Mouse (Mus musculus) hindbrain, embryonic 14.5 days (tissue): ENCODE data around the gene Hmg20b. TPM values are rescaled to one million over a fixed set of nuclear protein-coding genes. Genes with fewer than 3 reads are reported as not detected.

Experiments
- ATAC-seq: fragments of 200-750 bp; cut with Nextera tagmentation; 2 replicates; pipeline ENCODE4 v1.8.0; 2017; ENCODE audit warnings: moderate number of reproducible peaks, mild to moderate bottlenecking, moderate TSS enrichment, moderate library complexity; ENCODE audit not compliant: low FRiP score
- DNase-seq: peaks from one replicate; pipeline ENCODE4 v3.0.0-alpha.2; 2015; ENCODE audit warnings: low spot score
- H3K27ac ChIP-seq: fragments of 300-500 bp; sonication (generic); 2 replicates; pipeline ENCODE4 v1.5.1; 2014; ENCODE audit warnings: mild to moderate bottlenecking, moderate library complexity
- H3K27me3 ChIP-seq: fragments of 300-500 bp; sonication (generic); 2 replicates; pipeline ENCODE4 v1.6.1; 2014; ENCODE audit warnings: mild to moderate bottlenecking, low read length, mixed read lengths; ENCODE audit not compliant: control insufficient read depth, insufficient read depth
- H3K36me3 ChIP-seq: fragments of 300-500 bp; sonication (generic); replicated peaks from 2 replicates; pipeline ENCODE4 v1.6.1; 2014; ENCODE audit not compliant: control insufficient read depth, insufficient read depth
- H3K4me1 ChIP-seq: fragments of 300-500 bp; sonication (generic); replicated peaks from 2 replicates; pipeline ENCODE4 v1.6.1; 2014; ENCODE audit warnings: antibody characterized with exemption, low read length, mixed read lengths; ENCODE audit not compliant: control insufficient read depth, insufficient read depth
- H3K4me2 ChIP-seq: fragments of 300-500 bp; sonication (generic); replicated peaks from 2 replicates; pipeline ENCODE4 v1.6.1; 2014; ENCODE audit warnings: mild to moderate bottlenecking, moderate library complexity
- H3K4me3 ChIP-seq: fragments of 300-500 bp; sonication (generic); replicated peaks from 2 replicates; pipeline ENCODE4 v1.5.1; 2014; ENCODE audit warnings: mild to moderate bottlenecking, low read length
- H3K9ac ChIP-seq: fragments of 300-500 bp; sonication (generic); 2 replicates; pipeline ENCODE4 v1.6.1; 2014
- H3K9me3 ChIP-seq: fragments of 300-500 bp; sonication (generic); 2 replicates; pipeline ENCODE4 v1.6.1; 2016; ENCODE audit warnings: low read length; ENCODE audit not compliant: control insufficient read depth
- WGBS: fragments of 180-500 bp; shearing (Covaris S2); extraction: QIAGEN DNeasy Blood & Tissue Kit; methylation state at CpG from one replicate; pipeline ENCODE4 v1.1.7; 2014; 5-methylcytosine and 5-hydroxymethylcytosine counted together
- polyA plus RNA-seq: library from polyadenylated mRNA; unstranded; fragments of >200 nt; fragmentation: Nextera tagmentation; extraction: Ambion mirVana; gene quantifications from 2 replicates; pipeline ENCODE4 v1.2.1, GENCODE M21; 2014

Hmg20b gene
- polyA plus RNA-seq, 1 experiment from 2014 or later, result 34.0 TPM

GRCm38 (mm10) chr10:81335393-81336340 is 14.6 kb downstream of the Hmg20b start:
- Histone ChIP-seq H3K36me3 (no peaks in the 10 kb centered on the region), H3K4me1 (no peaks in the 10 kb centered on the region), H3K27ac (no peak overlapping the region), H3K27me3 (peaks cover 32% of the 10 kb centered on the region), H3K4me3 (no peak overlapping the region), H3K9ac (0 out of 2 replicates have a peak overlapping the region, but pooled peaks have one; percentile 4), H3K4me2 (no peak overlapping the region), H3K9me3 (no peaks in the 10 kb centered on the region)
- ATAC-seq (0 out of 2 replicates have a peak, but pooled peaks have one; percentile 29), DNase-seq (no peak)
- 40% methylated on average over 16 of the region's 19 CpGs for WGBS

DNA sequence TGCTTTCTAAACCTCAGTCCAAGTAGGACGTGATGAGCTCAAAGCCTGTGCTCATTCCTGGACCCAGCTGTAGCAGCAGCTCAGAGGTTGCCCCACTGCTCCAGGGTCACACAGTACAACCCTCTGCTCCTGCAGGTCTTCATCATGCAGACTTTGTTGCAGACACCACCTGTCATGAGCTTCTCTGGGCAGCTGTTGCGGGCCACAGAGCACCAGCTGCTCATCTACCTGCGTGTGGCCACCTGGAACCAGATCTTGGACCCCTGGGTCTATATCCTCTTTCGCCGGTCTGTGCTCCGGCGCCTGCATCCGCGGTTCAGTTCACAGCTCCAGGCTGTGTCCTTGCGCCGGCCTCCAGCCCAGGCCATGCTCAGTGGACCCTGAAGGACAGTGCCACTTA is 16.0 kb downstream of the Hmg20b start:
- 61% methylated on average over 11 of the region's 11 CpGs for WGBS
- H3K36me3 ChIP-seq, result no peaks in the 10 kb centered on the region
- H3K4me3 ChIP-seq, result no peak overlapping the region
- H3K27me3 ChIP-seq, result peaks cover 32% of the 10 kb centered on the region
- no peak for DNase-seq
- no peaks in the 10 kb centered on the region for H3K9me3 ChIP-seq
- no peak for ATAC-seq
- H3K9ac ChIP-seq, result no peak overlapping the region
- H3K4me1 ChIP-seq, result no peaks in the 10 kb centered on the region
- H3K27ac ChIP-seq, result no peak overlapping the region
- no peak overlapping the region for H3K4me2 ChIP-seq

DNA sequence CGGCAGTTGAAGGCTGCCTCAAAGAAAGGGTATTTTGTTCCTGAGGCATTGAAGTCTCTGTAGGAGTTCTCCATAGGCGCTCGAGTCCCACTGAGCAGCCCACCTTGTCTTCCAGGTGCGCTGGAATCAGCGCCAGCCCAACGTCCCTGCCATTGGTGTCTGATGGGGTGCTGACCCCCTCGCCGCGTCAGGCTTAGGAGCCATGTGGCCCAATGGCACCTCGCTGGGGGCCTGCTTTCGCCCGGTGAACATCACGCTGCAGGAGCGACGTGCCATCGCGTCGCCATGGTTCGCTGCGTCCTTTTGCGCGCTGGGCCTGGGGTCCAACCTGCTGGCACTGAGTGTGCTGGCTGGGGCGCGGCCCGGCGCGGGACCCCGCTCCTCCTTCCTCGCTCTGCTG is 18.0 kb downstream of the Hmg20b start:
- H3K4me2 ChIP-seq, result no peak overlapping the region
- 9% methylated on average over 29 of the region's 29 CpGs for WGBS

GRCm38 (mm10) chr10:81330007-81330406 is 20.3 kb downstream of the Hmg20b start:
- Histone ChIP-seq H3K36me3 (peaks cover 30% of the 10 kb centered on the region), H3K27ac (0 out of 2 replicates have a peak overlapping the region, but pooled peaks have one; percentile 20), H3K27me3 (peaks cover 15% of the 10 kb centered on the region), H3K4me2 (no peak overlapping the region), H3K9me3 (no peaks in the 10 kb centered on the region), H3K4me1 (no peaks in the 10 kb centered on the region), H3K9ac (no peak overlapping the region), H3K4me3 (no peak overlapping the region)
- DNase-seq (no peak), ATAC-seq (no peak)
- WGBS, result 52% methylated on average over 4 of the region's 4 CpGs

More for the DNA sequence above, 18.0 kb downstream of the Hmg20b start:
- DNase-seq (no peak), ATAC-seq (no peak)
- H3K9me3 ChIP-seq, result no peaks in the 10 kb centered on the region
- H3K36me3 ChIP-seq, result peaks cover 8% of the 10 kb centered on the region; the same call in 1 of the 2 replicates
- H3K27ac ChIP-seq, result no peak overlapping the region
- no peak overlapping the region; the same call in 1 of the 2 replicates for H3K9ac ChIP-seq
- H3K27me3 ChIP-seq, result peaks cover 18% of the 10 kb centered on the region
- no peak overlapping the region for H3K4me3 ChIP-seq
- H3K4me1 ChIP-seq, result no peaks in the 10 kb centered on the region

GRCm38 (mm10) chr10:81329194-81329975 is 20.9 kb downstream of the Hmg20b start:
- Histone ChIP-seq H3K9ac (0 out of 2 replicates have a peak overlapping the region, but pooled peaks have one; percentile 10), H3K4me2 (no peak overlapping the region), H3K4me1 (no peaks in the 10 kb centered on the region), H3K36me3 (peaks cover 37% of the 10 kb centered on the region), H3K27ac (0 out of 2 replicates have a peak overlapping the region, but pooled peaks have one; percentile 20), H3K4me3 (no peak overlapping the region), H3K27me3 (peaks cover 15% of the 10 kb centered on the region), H3K9me3 (no peaks in the 10 kb centered on the region)
- DNase-seq (no peak), ATAC-seq (no peak)
- WGBS, result 66% methylated on average over 10 of the region's 10 CpGs

DNA sequence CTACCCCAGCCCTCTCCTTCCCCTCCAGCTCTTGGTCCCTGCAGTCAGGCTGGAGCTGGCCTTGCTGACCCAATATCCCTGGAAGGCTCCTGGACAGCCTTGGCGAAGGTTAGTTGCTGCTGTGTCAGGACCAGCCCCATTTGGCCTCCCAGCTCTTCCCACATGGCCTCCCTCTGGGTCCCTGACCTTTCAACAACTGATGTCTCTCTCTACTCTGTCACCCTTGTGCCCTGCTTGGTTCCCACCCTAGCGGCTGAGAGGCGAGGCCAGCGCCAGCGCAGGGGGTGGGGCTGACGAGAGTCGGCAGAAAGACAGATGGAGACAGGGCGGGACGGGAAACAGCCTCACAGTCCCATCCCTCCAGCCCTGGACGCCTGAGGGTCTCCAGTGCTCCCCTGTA is 21.9 kb downstream of the Hmg20b start, which contains the start of gene Tbxa2r:
Gene Tbxa2r, plus strand, starts transcription at position 346 of the 400 bp plus-strand sequence.
- no peak for DNase-seq
- ATAC-seq, result no peak
- peaks cover 47% of the 10 kb centered on the region for H3K36me3 ChIP-seq
- H3K9me3 ChIP-seq, result no peaks in the 10 kb centered on the region
- WGBS, result 21% methylated on average over 10 of the region's 10 CpGs
- no peak within 1 kb of the TSS for H3K4me3 ChIP-seq
- H3K9ac ChIP-seq, result 0 out of 2 replicates have a peak within 1 kb of the TSS, but pooled peaks have one; percentile 10
- H3K4me1 ChIP-seq, result no peaks in the 10 kb centered on the region
- peaks cover 14% of the 10 kb centered on the region for H3K27me3 ChIP-seq
- H3K4me2 ChIP-seq, result no peak within 1 kb of the TSS
- H3K27ac ChIP-seq, result 0 out of 2 replicates have a peak within 1 kb of the TSS, but pooled peaks have one; percentile 5

- ATAC-seq (no peak), DNase-seq (no peak)
- no peaks in the 10 kb centered on the region for H3K9me3 ChIP-seq
- no peak overlapping the region for H3K9ac ChIP-seq
- H3K27ac ChIP-seq, result 0 out of 2 replicates have a peak overlapping the region, but pooled peaks have one; percentile 5
- H3K36me3 ChIP-seq, result peaks cover 51% of the 10 kb centered on the region
- no peak overlapping the region for H3K4me2 ChIP-seq
- WGBS, result 33% methylated on average over 2 of the region's 2 CpGs
- H3K27me3 ChIP-seq, result peaks cover 10% of the 10 kb centered on the region
- H3K4me3 ChIP-seq, result no peak overlapping the region
- no peaks in the 10 kb centered on the region for H3K4me1 ChIP-seq
Observed at GRCm38 (mm10) chr10:81327959-81328358, 22.3 kb downstream of the Hmg20b start.

DNA sequence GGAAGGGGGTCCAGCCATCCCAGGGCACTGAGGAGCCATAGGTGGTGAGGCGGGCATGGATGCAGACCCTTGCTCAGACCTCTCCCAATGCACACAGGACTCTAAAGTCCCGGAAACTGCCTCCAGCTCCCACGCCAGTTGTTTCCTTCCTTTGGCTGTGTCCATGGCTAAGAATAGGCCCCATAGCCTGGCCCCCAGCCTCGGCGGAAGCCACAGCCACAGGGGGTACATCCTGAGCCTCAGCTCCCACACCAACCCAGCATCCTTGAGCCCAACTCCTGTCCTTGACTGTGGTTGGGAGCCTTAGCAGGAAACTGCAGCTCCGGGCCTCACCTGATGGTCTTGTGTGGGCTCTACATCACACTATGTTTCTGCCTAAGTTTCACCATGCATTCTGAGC is 23.4 kb downstream of the Hmg20b start:
- no peak for ATAC-seq
- no peaks in the 10 kb centered on the region for H3K9me3 ChIP-seq
- H3K4me1 ChIP-seq, result peaks cover 4% of the 10 kb centered on the region
- H3K4me2 ChIP-seq, result no peak overlapping the region
- H3K9ac ChIP-seq, result no peak overlapping the region
- 84% methylated on average over 6 of the region's 6 CpGs for WGBS
- no peak for DNase-seq
- H3K27me3 ChIP-seq, result no peaks in the 10 kb centered on the region
- peaks cover 58% of the 10 kb centered on the region for H3K36me3 ChIP-seq
- 0 out of 2 replicates have a peak overlapping the region, but pooled peaks have one; percentile 0 for H3K27ac ChIP-seq
- H3K4me3 ChIP-seq, result no peak overlapping the region

GRCm38 (mm10) chr10:81325781-81326180 is 24.5 kb downstream of the Hmg20b start:
- no peak overlapping the region for H3K27ac ChIP-seq
- ATAC-seq, result no peak
- H3K4me1 ChIP-seq, result peaks cover 8% of the 10 kb centered on the region
- no peaks in the 10 kb centered on the region for H3K27me3 ChIP-seq
- no peaks in the 10 kb centered on the region for H3K9me3 ChIP-seq
- no peak for DNase-seq
- peaks cover 58% of the 10 kb centered on the region for H3K36me3 ChIP-seq
- no peak overlapping the region for H3K4me2 ChIP-seq
- H3K9ac ChIP-seq, result no peak overlapping the region
- H3K4me3 ChIP-seq, result no peak overlapping the region
- 94% methylated on average over 18 of the region's 18 CpGs for WGBS
